Mouse (Mus musculus) NIH3T3 (cell line): ENCODE data around the gene Napa.

Source experiments
- DNase-seq: peaks from one replicate; pipeline ENCODE4 v3.0.0-alpha.2; 2012; ENCODE audit warnings: low read depth

Napa gene

DNA sequence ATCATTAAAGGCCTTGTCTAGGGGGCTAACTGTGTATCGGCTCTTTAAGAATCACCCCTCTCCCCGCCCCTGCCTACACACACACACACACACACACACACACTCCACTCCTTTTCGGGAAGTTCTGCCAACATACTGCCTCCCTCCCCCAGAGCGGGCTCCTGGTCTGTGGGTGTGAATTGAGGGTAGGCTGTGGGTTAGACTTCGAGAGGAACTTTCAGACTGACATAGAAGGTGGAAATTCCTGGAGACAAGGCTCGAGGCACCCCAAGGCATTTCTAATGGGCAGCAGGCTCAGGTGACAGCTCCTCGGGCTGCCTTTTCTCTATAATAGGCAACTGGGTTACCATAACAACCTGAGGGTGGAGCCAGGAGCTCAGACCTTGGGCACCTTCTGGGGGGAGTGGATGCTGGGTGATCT, 33.9 kb downstream of the Napa start:
- DNase-seq: no peak

DNA sequence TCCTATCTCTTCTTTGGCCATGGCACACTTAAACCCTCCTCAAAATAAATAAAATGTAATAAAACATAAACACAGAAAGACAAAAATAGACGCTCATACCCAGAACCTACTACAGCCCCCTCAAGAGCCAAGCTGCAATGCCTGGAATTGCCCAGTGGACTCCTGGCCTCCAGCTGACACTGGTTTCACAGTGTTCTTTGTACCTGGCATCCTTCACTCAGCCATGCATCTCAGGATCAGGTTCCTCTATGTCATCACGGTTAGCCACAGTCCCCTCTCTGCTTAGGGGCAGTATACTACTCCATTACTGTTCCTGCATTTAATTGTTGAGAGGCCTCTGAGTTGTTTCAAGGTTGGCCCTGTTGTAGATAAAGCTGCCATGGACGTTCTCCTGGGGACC, 34.7 kb downstream of the Napa start:
- no peak for DNase-seq

DNA sequence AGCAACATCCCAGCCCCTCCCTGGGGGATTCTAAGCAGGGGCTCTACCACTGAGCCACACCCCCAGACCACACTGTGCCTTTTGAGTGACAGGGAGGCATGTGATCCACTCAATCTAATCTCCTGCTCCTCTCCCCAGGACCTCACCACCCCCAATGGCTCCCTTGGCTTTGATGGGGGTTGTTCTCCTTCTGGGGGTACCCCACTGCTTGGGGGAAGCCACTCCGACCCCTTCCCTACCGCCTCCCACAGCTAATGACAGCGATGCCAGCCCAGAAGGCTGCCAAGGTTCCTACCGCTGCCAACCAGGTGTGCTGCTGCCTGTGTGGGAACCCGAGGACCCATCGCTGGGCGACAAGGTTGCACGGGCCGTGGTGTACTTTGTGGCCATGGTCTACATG, 35.4 kb downstream of the Napa start:
- no peak for DNase-seq

DNA sequence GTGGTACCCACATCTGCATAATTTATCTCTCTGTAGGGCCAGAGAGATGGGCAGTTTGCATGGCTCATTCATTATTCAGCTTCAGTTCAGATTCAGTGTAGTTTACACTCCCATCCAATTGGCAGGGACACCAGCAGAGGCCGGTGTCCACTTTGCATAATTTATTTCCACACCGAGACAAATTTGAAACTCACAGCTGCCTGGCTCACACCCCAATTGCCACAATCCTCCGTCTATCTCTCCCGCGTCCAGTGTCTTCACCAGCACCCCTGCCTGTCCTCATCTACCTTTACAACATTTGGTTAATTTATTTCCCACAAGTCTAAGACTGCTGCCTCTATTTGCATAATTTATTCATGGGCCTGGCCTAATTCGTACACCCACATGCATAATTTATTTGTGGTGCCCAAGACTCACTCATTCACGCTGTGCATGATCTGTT, 36.7 kb downstream of the Napa start:
- no peak for DNase-seq

DNA sequence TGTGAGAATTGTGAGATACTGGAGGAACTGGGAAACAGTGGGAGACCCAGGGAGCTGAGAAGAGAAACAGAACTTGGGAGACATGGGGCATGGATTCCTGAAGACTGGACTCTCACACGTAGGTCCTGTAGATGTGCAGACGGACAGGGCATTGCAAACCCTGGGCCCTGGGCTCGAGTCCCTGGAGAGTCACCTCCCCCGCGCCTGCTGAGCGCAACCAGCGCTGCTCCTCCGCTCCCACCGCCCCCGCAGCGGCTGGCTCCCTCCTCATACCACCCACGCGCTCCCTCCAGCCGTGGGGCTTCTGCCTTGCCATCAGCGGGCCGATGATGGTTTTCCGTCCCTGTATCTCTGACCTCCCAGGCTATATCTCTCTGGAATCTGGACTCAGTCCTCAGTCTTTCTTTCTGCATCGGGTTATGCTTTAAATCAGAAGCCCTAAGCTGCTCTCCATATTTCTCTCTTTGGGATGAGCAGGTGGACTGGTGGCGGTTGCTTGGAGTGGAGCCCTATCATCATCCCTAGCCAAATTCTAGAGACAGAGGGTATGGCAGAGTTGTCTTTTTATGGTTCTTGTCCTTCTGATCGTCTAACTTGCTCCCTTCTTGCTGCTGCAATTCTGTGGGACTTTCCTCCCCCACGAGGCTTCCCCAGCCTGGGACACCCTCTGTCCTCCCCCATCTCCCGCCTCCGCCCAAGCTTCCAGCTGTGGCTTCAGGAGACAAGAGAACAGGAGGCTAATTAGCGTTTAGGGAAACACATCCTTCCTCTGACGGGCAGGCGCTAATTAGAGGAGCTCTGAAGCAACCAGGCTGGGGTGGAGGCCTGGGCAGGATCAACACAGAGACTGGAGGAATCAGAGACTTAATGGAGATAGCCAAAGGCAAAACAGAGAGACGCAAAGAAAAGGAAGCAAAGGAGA, 48.5 kb downstream of the Napa start:
- no peak for DNase-seq

DNA sequence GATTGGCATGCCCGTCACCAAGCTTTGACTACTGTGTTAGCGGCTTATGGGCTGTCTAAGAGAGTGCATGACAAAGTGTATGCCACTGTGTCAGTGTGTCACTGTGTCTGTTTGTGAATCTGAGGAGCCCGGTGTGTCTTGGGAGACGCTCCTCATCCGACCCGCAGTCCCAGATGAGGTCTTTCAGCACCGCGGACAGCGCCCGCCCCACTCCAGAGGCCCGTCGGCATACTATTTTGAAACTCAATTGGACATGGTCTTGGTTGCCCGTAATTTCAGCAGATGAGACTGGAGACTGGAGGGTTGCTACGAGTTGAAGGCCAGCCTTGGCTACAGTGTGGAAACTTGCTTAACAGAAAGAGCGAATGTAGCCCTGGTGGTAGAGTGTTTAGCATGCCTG, 49.4 kb downstream of the Napa start:
- DNase-seq: peak; percentile 74

DNA sequence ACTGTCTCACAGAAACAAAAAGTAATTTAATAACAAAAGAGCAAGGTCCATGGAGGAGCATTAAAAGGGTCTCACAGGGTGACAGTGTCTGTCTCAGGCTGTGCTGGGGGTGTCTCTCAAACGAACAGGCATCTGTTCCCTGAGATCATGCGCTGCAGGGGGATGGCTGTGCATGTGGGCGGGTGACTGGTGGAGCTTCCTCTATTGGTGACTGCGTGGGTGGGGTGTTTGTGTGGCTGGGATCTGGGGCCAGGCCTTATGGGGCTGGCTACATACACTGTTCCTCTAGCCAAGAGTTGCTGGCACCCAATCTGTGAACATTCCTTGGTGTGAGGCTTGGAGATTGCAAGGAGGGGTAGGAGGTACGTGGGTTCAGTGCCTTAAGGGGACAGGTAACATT, 51.0 kb downstream of the Napa start:
- peak; percentile 27 for DNase-seq

DNA sequence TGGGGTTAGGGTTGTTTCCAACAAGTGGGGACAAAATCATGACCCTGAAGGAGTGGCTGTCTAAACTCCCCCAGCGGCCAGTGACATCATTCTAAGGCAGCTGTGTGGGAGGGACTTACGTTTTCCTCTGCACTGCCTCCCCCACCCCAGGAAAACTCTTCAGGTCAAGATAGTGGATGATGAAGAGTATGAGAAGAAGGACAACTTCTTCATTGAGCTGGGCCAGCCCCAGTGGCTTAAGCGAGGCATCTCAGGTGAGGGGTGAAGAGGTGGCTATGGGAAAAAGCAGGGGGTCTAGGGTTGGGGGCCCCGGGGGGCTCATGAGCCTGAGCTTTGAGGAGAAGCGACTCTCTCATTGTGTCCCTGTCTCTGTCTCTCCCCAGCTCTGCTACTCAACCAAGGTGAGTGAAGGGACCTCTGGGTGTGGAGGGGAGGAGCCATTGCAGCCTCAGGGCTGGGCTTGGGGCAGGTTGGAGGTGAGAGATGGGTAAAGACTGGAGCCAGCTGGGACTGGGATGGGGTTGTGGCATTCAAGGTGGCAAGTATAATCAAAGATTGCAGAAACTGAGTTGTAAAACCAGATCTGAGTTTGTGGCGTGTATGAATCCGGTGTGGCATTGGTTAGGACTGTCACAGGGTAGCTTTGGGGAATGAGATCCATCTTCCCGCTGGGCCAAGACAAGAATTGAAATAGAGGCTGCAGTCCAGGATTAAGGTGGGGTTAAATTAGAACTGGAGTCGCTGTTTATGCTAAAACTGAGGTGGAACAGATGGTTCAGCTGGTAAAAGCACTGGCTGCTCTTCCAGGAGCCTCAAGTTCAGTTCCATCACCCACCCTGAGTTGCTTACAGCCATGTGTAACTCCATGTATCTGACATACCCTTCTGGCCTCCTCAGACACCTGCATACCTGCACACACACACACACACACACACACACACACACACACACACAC, 52.2 kb downstream of the Napa start:
- no peak for DNase-seq

DNA sequence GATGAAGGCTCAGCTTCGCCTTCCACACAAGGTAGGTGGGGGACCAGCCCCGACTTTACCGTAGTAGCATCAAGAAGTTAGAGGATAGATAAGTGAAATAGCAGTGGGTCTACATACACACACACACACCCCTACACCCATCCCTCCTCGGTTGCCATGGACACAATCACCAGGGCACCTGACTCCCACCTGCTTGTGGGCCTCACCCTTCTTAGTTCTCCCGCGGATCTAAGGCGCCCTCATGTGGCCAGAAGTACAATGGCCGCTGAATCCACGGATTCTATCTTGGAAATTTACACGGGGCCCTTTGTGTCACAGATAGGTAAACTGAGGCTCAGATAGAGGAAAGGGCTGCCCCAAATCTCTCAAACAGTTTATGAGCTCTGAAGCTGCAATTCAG, 55.3 kb downstream of the Napa start:
- DNase-seq: peak; percentile 77

DNA sequence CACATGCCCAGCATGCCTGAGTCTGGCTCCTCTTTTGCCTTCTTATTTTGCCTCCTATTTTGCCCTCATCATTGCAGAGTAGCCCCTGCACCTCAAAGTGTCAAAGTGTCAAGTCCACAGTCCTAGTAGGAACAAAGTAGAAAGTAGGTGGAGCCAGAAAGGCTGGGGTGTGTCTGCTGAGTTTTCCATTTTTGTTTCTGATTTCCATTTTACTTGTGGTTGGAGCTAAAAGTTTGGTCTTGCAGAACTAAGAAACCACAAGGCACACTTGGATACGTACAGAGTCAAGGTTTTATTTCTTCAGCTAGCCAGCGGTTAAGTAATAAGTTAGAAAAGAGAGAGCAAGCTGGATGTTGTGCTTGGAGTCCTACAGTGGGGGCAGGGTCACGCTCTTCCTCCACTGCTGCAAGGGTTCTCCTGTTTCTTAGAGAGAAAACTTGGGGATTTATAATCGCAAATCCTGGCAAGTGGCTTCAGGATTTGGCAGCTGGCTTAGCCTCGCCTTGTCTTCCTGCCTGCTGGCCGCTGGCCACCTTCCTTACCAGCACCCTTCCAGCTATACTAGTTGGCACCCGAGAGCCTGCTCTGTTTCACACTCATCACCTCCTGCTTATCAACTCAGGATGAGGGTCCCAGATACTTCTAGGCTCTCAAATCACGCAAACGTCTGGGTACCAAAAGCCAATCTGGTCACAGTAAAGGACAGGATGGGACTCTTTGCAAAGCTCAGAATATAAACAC, 57.0 kb downstream of the Napa start:
- DNase-seq: peak; percentile 85

DNA sequence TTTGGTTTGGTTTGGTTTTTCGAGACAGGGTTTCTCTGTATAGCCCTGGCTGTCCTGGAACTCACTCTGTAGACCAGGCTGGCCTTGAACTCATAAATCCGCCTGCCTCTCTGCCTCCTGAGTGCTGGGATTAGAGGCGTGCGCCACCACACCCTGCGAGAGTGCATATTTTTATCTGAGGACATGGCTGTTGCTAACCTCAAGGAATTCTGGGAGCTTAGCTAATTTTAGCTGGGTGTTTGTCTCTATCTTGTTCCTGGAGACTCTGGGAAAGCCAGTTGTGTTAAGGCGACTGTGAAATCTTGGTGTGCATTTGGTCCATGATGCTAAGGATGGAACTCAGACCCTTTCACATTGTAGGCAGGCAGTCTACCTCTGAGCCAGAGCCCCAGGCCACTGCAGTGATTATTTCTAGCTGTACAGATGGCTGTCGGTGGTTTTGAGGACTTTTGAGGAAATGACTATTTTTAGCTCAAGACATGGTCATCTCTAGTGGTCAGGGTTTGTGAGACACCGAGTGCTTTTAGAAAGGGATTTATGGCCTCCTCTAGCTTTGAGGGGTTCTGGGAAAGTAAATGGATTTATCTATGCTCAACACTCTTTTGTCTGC, 58.0 kb downstream of the Napa start:
- DNase-seq: no peak

DNA sequence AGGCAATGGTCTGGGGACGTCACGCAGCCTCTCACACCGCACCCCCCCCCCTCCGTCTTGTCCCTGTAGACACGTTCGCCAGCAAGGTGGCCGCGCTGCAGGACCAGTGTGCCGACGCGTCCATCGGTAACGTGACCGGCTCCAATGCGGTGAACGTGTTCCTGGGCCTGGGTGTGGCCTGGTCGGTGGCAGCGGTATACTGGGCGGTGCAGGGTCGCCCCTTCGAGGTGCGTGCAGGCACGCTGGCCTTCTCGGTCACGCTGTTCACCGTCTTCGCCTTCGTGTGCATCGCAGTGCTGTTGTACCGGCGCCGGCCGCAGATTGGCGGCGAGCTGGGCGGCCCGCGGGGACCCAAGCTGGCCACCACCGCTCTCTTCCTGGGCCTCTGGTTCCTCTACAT, 60.5 kb downstream of the Napa start:
- DNase-seq: no peak

DNA sequence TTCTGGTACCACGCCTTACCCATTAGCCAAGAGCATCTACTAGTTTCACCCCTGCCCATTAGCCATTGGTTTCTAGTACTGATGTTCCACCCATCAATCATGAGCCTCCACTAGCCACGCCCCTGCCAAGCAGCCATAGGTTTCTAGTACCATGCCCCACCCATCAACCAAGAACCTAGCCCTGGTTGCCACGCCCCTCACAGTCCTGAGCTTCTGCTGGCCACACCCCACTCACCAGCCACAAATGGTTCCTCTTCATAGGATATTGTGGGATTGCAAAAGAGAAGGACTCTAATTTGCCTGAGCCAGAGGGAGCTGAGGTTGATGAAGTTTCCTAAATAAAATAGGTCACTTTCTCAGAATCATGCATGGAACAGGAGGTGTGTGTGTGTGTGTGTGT, 62.4 kb downstream of the Napa start:
- peak; percentile 33 for DNase-seq

DNA sequence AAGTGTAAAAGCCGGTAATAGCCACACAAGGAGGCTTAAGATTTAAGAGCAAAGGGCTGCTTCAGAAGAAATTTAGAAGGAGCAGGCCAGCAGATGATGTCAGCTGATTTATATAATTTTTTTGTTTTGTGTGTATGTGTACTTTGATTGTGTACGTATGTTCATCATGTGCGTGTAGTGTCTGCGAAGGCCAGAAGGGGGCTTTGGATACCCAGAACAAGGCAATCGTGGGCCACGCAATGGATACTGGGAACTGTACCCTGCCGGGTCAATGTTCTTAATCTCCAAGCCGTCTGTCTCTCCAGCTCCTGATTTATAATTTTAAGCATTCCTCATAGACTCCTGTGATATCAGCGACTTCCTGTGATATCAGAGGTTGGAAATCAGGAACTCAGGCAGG, 63.0 kb downstream of the Napa start:
- no peak for DNase-seq

DNA sequence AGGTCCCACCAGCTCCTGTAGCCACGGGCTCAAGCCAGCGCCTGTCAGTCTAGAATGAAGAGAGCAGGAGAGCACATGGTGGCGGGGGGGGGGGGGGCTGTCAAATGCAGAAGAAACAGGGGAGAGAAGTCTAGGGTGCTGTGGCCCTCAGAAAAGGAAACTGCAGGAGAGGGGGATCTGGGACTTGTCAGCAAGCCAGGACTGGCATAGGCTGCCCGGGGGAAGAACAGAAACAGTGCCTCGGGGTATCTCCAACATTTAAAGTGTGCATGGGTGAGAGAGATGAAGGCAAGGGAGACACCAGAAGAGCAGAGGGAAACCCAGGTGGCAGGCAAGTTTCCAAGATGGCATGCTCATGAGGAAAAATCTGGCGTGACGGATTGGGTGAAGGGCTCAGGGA, 63.8 kb downstream of the Napa start:
- no peak for DNase-seq
